Comparison of ENCODE assay signal across 7 mouse cellular contexts in genomic region chr10:80627685-80628084, GRCm38 (mm10). TPM values are rescaled to one million over a fixed set of nuclear protein-coding genes. Genes with fewer than 3 reads are reported as not detected.
DNase-seq lines count a peak whose midpoint lies in the region; ATAC-seq and TF ChIP-seq lines count a peak whose summit lies in the region.

No protein-coding gene starts in this region.

- H3K27ac ChIP-seq in lung, embryonic 16.5 days (ENCODE audit: low read length), result no peak overlapping the region
- H3K27ac ChIP-seq in kidney, postnatal 0 days, result peak overlapping the region; percentile 64
- no peak overlapping the region for H3K27ac ChIP-seq in stomach, embryonic 16.5 days (ENCODE audit: low read length)

- ATAC-seq in lung, embryonic 16.5 days (ENCODE audit: low read depth), result no peak
- ATAC-seq in kidney, postnatal 0 days (replicated peaks; ENCODE audit: low FRiP score, low read depth), result peak; percentile 87
- ATAC-seq in stomach, embryonic 16.5 days (ENCODE audit: insufficient read depth, low FRiP score), result peak; percentile 16; the same call in 1 of the 2 replicates
- ATAC-seq in activated CD4-positive, CD25-positive, alpha-beta regulatory T cell, adult 4 months, result no peak

- H3K27me3 ChIP-seq in lung, embryonic 16.5 days (ENCODE audit: control insufficient read depth, insufficient read depth, low read depth, low read length), result no peaks in the 10 kb centered on the region
- H3K27me3 ChIP-seq in kidney, postnatal 0 days (ENCODE audit: insufficient read depth, low read length), result no peaks in the 10 kb centered on the region
- no peaks in the 10 kb centered on the region for H3K27me3 ChIP-seq in stomach, embryonic 16.5 days (ENCODE audit: control insufficient read depth, insufficient read depth, low read length)

- H3K9ac ChIP-seq in lung, embryonic 16.5 days (ENCODE audit: low read length), result peak overlapping the region; percentile 32; the same call in 1 of the 2 replicates
- 0 out of 2 replicates have a peak overlapping the region, but pooled peaks have one; percentile 0 for H3K9ac ChIP-seq in kidney, postnatal 0 days (ENCODE audit: low read depth, low read length)
- H3K9ac ChIP-seq in stomach, embryonic 16.5 days (ENCODE audit: low read length), result peak overlapping the region; percentile 51; the same call in 1 of the 2 replicates

- H3K36me3 ChIP-seq in lung, embryonic 16.5 days (ENCODE audit: control insufficient read depth, insufficient read depth, low read length), result no peaks in the 10 kb centered on the region; the same call in 1 of the 2 replicates
- peaks cover 3% of the 10 kb centered on the region; the same call in 1 of the 2 replicates for H3K36me3 ChIP-seq in kidney, postnatal 0 days (ENCODE audit: insufficient read depth, low read length)
- H3K36me3 ChIP-seq in stomach, embryonic 16.5 days (ENCODE audit: control insufficient read depth, insufficient read depth, low read length), result no peaks in the 10 kb centered on the region

- no peak overlapping the region for H3K4me3 ChIP-seq in lung, embryonic 16.5 days (ENCODE audit: low read length)
- no peak overlapping the region for H3K4me3 ChIP-seq in kidney, postnatal 0 days (replicated peaks; ENCODE audit: low read depth, low read length)
- H3K4me3 ChIP-seq in stomach, embryonic 16.5 days (replicated peaks; ENCODE audit: low read length), result no peak overlapping the region

- no peak for DNase-seq in lung, postnatal 25 days (ENCODE audit: low spot score)
- DNase-seq in heart, adult 18-20 months, result peak; percentile 48 to 75
- peak; percentile 91 for DNase-seq in kidney, postnatal 0 days (ENCODE audit: low spot score)
- no peak for DNase-seq in natural killer cell, adult 2 months (ENCODE audit: low spot score in 2 of 2)

- no peak for TF ChIP-seq CTCF in kidney, postnatal 0 days (IDR thresholded peaks at IDR 0.05; ENCODE audit: low read depth)

- no peaks in the 10 kb centered on the region for H3K9me3 ChIP-seq in lung, embryonic 16.5 days (ENCODE audit: control insufficient read depth, low read length)
- H3K9me3 ChIP-seq in kidney, postnatal 0 days (replicated peaks; ENCODE audit: low read length), result no peaks in the 10 kb centered on the region
- H3K9me3 ChIP-seq in stomach, embryonic 16.5 days (replicated peaks; ENCODE audit: control insufficient read depth, low read length), result no peaks in the 10 kb centered on the region

- peaks cover 25% of the 10 kb centered on the region for H3K4me1 ChIP-seq in lung, embryonic 16.5 days (replicated peaks; ENCODE audit: control insufficient read depth, insufficient read depth, low read length)
- peaks cover 34% of the 10 kb centered on the region; the same call in 1 of the 2 replicates for H3K4me1 ChIP-seq in kidney, postnatal 0 days (replicated peaks; ENCODE audit: insufficient read depth, low read length)
- H3K4me1 ChIP-seq in stomach, embryonic 16.5 days (ENCODE audit: control insufficient read depth, insufficient read depth, low read length), result peaks cover 29% of the 10 kb centered on the region

- WGBS in lung, embryonic 16.5 days, result 57% methylated on average over 1 of the region's 2 CpGs
- WGBS in kidney, postnatal 0 days, result 14% methylated on average over 2 of the region's 2 CpGs
- WGBS in stomach, embryonic 16.5 days, result 37% methylated on average over 2 of the region's 2 CpGs

- H3K4me2 ChIP-seq in lung, embryonic 16.5 days (ENCODE audit: low read depth, low read length), result no peak overlapping the region
- no peak overlapping the region for H3K4me2 ChIP-seq in kidney, postnatal 0 days (ENCODE audit: low read length)
- H3K4me2 ChIP-seq in stomach, embryonic 16.5 days (ENCODE audit: low read depth, low read length), result no peak overlapping the region

RNA-seq across cellular contexts. Expression of gene Csnk1g2, which starts 5.0 kb away (rescaled TPM):
- polyA plus RNA-seq in lung, embryonic 16.5 days (2015; fragmentation: Nextera tagmentation; extraction: Ambion mirVana), result 20.6 and 38.4 TPM in 2 replicates
- 100 to 1,000 TPM; 121 to 132 TPM for total RNA-seq in heart, adult 18-20 months (2021)
- polyA plus RNA-seq in kidney, postnatal 0 days (2015; fragmentation: Nextera tagmentation; extraction: Ambion mirVana), result 137 and 139 TPM in 2 replicates
- polyA plus RNA-seq in stomach, embryonic 16.5 days (2015; fragmentation: Nextera tagmentation; extraction: Ambion mirVana), result 18.1 TPM in 2 replicates
- 10 to 100 TPM; 13.3 to 16.1 TPM for polyA plus RNA-seq in activated CD4-positive, CD25-positive, alpha-beta regulatory T cell, adult 4 months (2017; shearing (Covaris generic))

RNA-seq across cellular contexts. Expression of gene Gm49322, which starts 21.9 kb away (rescaled TPM):
- 3.7 and 4.4 TPM in 2 replicates for polyA plus RNA-seq in lung, embryonic 16.5 days (2015; fragmentation: Nextera tagmentation; extraction: Ambion mirVana)
- under 1 TPM; 0.15 to 0.46 TPM for total RNA-seq in heart, adult 18-20 months (2021)
- 1.4 TPM in 2 replicates for polyA plus RNA-seq in kidney, postnatal 0 days (2015; fragmentation: Nextera tagmentation; extraction: Ambion mirVana)
- 3.7 and 4.8 TPM in 2 replicates for polyA plus RNA-seq in stomach, embryonic 16.5 days (2015; fragmentation: Nextera tagmentation; extraction: Ambion mirVana)
- 10 to 100 TPM in 1 of 2 experiments, 1 to 10 TPM in 1; 9.5 to 11.5 TPM for polyA plus RNA-seq in activated CD4-positive, CD25-positive, alpha-beta regulatory T cell, adult 4 months (2017; shearing (Covaris generic))

RNA-seq across cellular contexts. Expression of gene Adat3, which starts 25.0 kb away (rescaled TPM):
- 7.1 and 8.3 TPM in 2 replicates for polyA plus RNA-seq in lung, embryonic 16.5 days (2015; fragmentation: Nextera tagmentation; extraction: Ambion mirVana)
- 1 to 10 TPM; 1.1 to 1.5 TPM for total RNA-seq in heart, adult 18-20 months (2021)
- polyA plus RNA-seq in kidney, postnatal 0 days (2015; fragmentation: Nextera tagmentation; extraction: Ambion mirVana), result 5.0 and 6.1 TPM in 2 replicates
- 5.6 and 6.7 TPM in 2 replicates for polyA plus RNA-seq in stomach, embryonic 16.5 days (2015; fragmentation: Nextera tagmentation; extraction: Ambion mirVana)
- 1 to 10 TPM; 2.5 to 3.7 TPM for polyA plus RNA-seq in activated CD4-positive, CD25-positive, alpha-beta regulatory T cell, adult 4 months (2017; shearing (Covaris generic))

RNA-seq across cellular contexts. Expression of gene Scamp4, which starts 25.0 kb away (rescaled TPM):
- polyA plus RNA-seq in lung, embryonic 16.5 days (2015; fragmentation: Nextera tagmentation; extraction: Ambion mirVana), result 78.8 and 81.8 TPM in 2 replicates
- 10 to 100 TPM; 20.1 to 22.2 TPM for total RNA-seq in heart, adult 18-20 months (2021)
- 80.7 and 87.2 TPM in 2 replicates for polyA plus RNA-seq in kidney, postnatal 0 days (2015; fragmentation: Nextera tagmentation; extraction: Ambion mirVana)
- 92.1 and 99.9 TPM in 2 replicates for polyA plus RNA-seq in stomach, embryonic 16.5 days (2015; fragmentation: Nextera tagmentation; extraction: Ambion mirVana)
- 100 to 1,000 TPM; 104 to 107 TPM for polyA plus RNA-seq in activated CD4-positive, CD25-positive, alpha-beta regulatory T cell, adult 4 months (2017; shearing (Covaris generic))

RNA-seq across cellular contexts. Expression of gene Btbd2, which starts 29.2 kb away (rescaled TPM):
- polyA plus RNA-seq in lung, embryonic 16.5 days (2015; fragmentation: Nextera tagmentation; extraction: Ambion mirVana), result 15.3 and 33.2 TPM in 2 replicates
- total RNA-seq in heart, adult 18-20 months (2021), result 10 to 100 TPM; 43.2 to 46.1 TPM
- 62.7 and 64.5 TPM in 2 replicates for polyA plus RNA-seq in kidney, postnatal 0 days (2015; fragmentation: Nextera tagmentation; extraction: Ambion mirVana)
- 11.5 and 12.7 TPM in 2 replicates for polyA plus RNA-seq in stomach, embryonic 16.5 days (2015; fragmentation: Nextera tagmentation; extraction: Ambion mirVana)
- 1 to 10 TPM; 5.5 to 6.1 TPM for polyA plus RNA-seq in activated CD4-positive, CD25-positive, alpha-beta regulatory T cell, adult 4 months (2017; shearing (Covaris generic))

Comparison
In these comparisons a context has a peak if more than half of its experiments do, and no peak if none do; other contexts are left out.
1. ATAC-seq: peak in kidney, postnatal 0 days (single experiment) and stomach, embryonic 16.5 days (single experiment); none in lung, embryonic 16.5 days (single experiment) and activated CD4-positive, CD25-positive, alpha-beta regulatory T cell, adult 4 months (single experiment).
2. H3K9ac ChIP-seq: peak in every context shown above with its lines; median percentile 51 in stomach, embryonic 16.5 days; 32 in lung, embryonic 16.5 days; 0 in kidney, postnatal 0 days.
3. DNase-seq: peak in heart, adult 18-20 months (2 of 2) and kidney, postnatal 0 days (single experiment); none in lung, postnatal 25 days (single experiment) and natural killer cell, adult 2 months (0 of 2).